In the genomic region with DNA sequence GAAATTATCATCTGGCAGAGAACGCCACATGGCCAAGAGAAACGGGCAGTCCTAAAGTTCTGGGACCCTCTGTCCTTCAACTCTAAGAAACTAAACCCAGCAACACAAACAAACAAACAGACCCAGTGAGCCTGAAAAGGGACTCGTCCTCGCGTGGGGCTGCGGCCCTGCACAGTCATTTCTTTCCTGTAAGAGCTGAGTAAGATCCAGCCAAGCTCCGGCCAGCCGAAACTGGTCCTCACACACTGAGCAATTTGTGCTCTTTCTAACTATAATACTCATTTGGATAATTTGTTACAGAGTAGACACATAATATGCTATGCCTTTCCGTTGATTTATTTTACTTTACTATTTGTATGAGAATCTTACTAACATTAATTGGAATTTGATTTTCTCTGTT, we compare ENCODE assay signal across 29 mouse cellular contexts.
"Had no signal": no experiment of that assay in that cellular context is flagged by ENCODE, and none has a peak within 500 bp of the region (broad histone marks: within the 10 kb centered on the region; RNA-seq: fewer than 3 reads in every experiment).

No protein-coding gene starts in this region.

- H3K36me3 ChIP-seq: limb, embryonic 10.5 days; limb, embryonic 12.5 days; limb, embryonic 13.5 days; limb, embryonic 15.5 days; liver, embryonic 12.5 days; liver, embryonic 13.5 days; liver, embryonic 15.5 days; lung, embryonic 15.5 days; midbrain, embryonic 10.5 days; midbrain, embryonic 12.5 days; midbrain, embryonic 13.5 days; midbrain, embryonic 15.5 days; neural tube, embryonic 12.5 days had no signal

- H3K4me3 ChIP-seq: limb, embryonic 10.5 days; limb, embryonic 12.5 days; limb, embryonic 13.5 days; limb, embryonic 15.5 days; liver, embryonic 12.5 days; liver, embryonic 13.5 days; liver, embryonic 15.5 days; lung, embryonic 15.5 days; megakaryocyte, embryonic 14.5 days; midbrain, embryonic 10.5 days; midbrain, embryonic 12.5 days; midbrain, embryonic 13.5 days; midbrain, embryonic 15.5 days; myocyte; neural tube, embryonic 12.5 days had no signal

- H3K9ac ChIP-seq: limb, embryonic 12.5 days; limb, embryonic 13.5 days; limb, embryonic 15.5 days; liver, embryonic 12.5 days; liver, embryonic 13.5 days; liver, embryonic 14.5 days; liver, embryonic 15.5 days; liver, postnatal 0 days; lung, embryonic 14.5 days; lung, embryonic 15.5 days; midbrain, embryonic 12.5 days; midbrain, embryonic 13.5 days; midbrain, embryonic 15.5 days; neural tube, embryonic 12.5 days had no signal

- H3K4me2 ChIP-seq: limb, embryonic 12.5 days; limb, embryonic 13.5 days; limb, embryonic 15.5 days; liver, embryonic 11.5 days; liver, embryonic 12.5 days; liver, embryonic 13.5 days; liver, embryonic 15.5 days; lung, embryonic 14.5 days; lung, embryonic 15.5 days; midbrain, embryonic 11.5 days; midbrain, embryonic 12.5 days; midbrain, embryonic 13.5 days; neural tube, embryonic 12.5 days had no signal

- DNase-seq: left cerebral cortex, postnatal 4 days; liver; liver, embryonic 13.5 days; liver, postnatal 0 days; lung, adult 18-20 months; lung, adult 2 months; lung, embryonic 14.5 days; lung, postnatal 10 days; lung, postnatal 14 days; lung, postnatal 36 days; lung, postnatal 4 days had no signal

- H3K4me1 ChIP-seq: liver, embryonic 12.5 days; liver, embryonic 13.5 days; liver, embryonic 15.5 days; lung, embryonic 15.5 days; midbrain, embryonic 12.5 days; midbrain, embryonic 13.5 days; neural tube, embryonic 12.5 days had no signal

- H3K27me3 ChIP-seq: limb, embryonic 12.5 days; limb, embryonic 13.5 days; limb, embryonic 15.5 days; liver, embryonic 13.5 days; liver, embryonic 15.5 days; lung, embryonic 15.5 days; midbrain, embryonic 12.5 days; midbrain, embryonic 13.5 days; midbrain, embryonic 15.5 days; neural tube, embryonic 12.5 days had no signal

- H3K9me3 ChIP-seq: limb, embryonic 10.5 days; limb, embryonic 12.5 days; limb, embryonic 13.5 days; limb, embryonic 15.5 days; liver, embryonic 12.5 days; liver, embryonic 13.5 days; liver, embryonic 15.5 days; lung, embryonic 15.5 days; megakaryocyte, embryonic 14.5 days; midbrain, embryonic 10.5 days; midbrain, embryonic 12.5 days; midbrain, embryonic 13.5 days; midbrain, embryonic 15.5 days; neural tube, embryonic 12.5 days had no signal

- H3K27ac ChIP-seq: limb, embryonic 10.5 days; limb, embryonic 12.5 days; limb, embryonic 13.5 days; limb, embryonic 15.5 days; liver, embryonic 12.5 days; liver, embryonic 13.5 days; liver, embryonic 14.5 days; liver, embryonic 15.5 days; lung, embryonic 15.5 days; macrophage; midbrain, embryonic 10.5 days; midbrain, embryonic 12.5 days; midbrain, embryonic 13.5 days; midbrain, embryonic 15.5 days; neural tube, embryonic 12.5 days had no signal
